Mouse (Mus musculus): ENCODE measurements around the gene Shcbp1l. TPM values are rescaled to one million over a fixed set of nuclear protein-coding genes. Genes with fewer than 3 reads are reported as not detected.
"Not testable (repeated sequence)": the region's sequence is repeated elsewhere in the genome, so short reads cannot be mapped to it uniquely, and the experiment has no call there.

Gene Shcbp1l
- polyA plus RNA-seq, 1 experiment from 2014 or later: 0.21 TPM

- H3K4me2 ChIP-seq (replicated peaks; ENCODE audit: low read depth, low read length): no peak overlapping the region
- no peak overlapping the region for H3K9ac ChIP-seq (replicated peaks; ENCODE audit: low read length)
- peak; percentile 93 for ATAC-seq (ENCODE audit: low FRiP score, low TSS enrichment)
- 1% methylated on average over 7 of the region's 7 CpGs for WGBS
- H3K9me3 ChIP-seq (ENCODE audit: low read length): no peaks in the 10 kb centered on the region
- no peak overlapping the region for H3K27ac ChIP-seq (ENCODE audit: low read length)
- H3K4me3 ChIP-seq (ENCODE audit: low read length): no peak overlapping the region
- no peaks in the 10 kb centered on the region for H3K4me1 ChIP-seq (ENCODE audit: insufficient read depth, low read length)
- no peaks in the 10 kb centered on the region for H3K27me3 ChIP-seq (ENCODE audit: insufficient read depth, low read length)
- no peaks in the 10 kb centered on the region for H3K36me3 ChIP-seq (ENCODE audit: insufficient read depth, low read length)
Observed at GRCm38 (mm10) chr1:153401765-153402164, 23.2 kb upstream of the Shcbp1l start.

- not testable (repeated sequence) for H3K9me3 ChIP-seq (ENCODE audit: low read length); H3K27me3 ChIP-seq (ENCODE audit: insufficient read depth, low read length); H3K9ac ChIP-seq (replicated peaks; ENCODE audit: low read length); H3K27ac ChIP-seq (ENCODE audit: low read length); H3K4me1 ChIP-seq (ENCODE audit: insufficient read depth, low read length); H3K4me3 ChIP-seq (ENCODE audit: low read length); H3K4me2 ChIP-seq (replicated peaks; ENCODE audit: low read depth, low read length); H3K36me3 ChIP-seq (ENCODE audit: insufficient read depth, low read length); ATAC-seq (ENCODE audit: low FRiP score, low TSS enrichment)
- WGBS: 84% methylated on average over 11 of the region's 11 CpGs
Observed at GRCm38 (mm10) chr1:153407641-153408040, 17.3 kb upstream of the Shcbp1l start.

- not testable (repeated sequence) for H3K4me2 ChIP-seq (replicated peaks; ENCODE audit: low read depth, low read length); H3K9ac ChIP-seq (replicated peaks; ENCODE audit: low read length); H3K4me1 ChIP-seq (ENCODE audit: insufficient read depth, low read length); H3K27me3 ChIP-seq (ENCODE audit: insufficient read depth, low read length); H3K27ac ChIP-seq (ENCODE audit: low read length); H3K9me3 ChIP-seq (ENCODE audit: low read length); H3K4me3 ChIP-seq (ENCODE audit: low read length); ATAC-seq (ENCODE audit: low FRiP score, low TSS enrichment); H3K36me3 ChIP-seq (ENCODE audit: insufficient read depth, low read length)
- 79% methylated on average over 5 of the region's 5 CpGs for WGBS
Observed at GRCm38 (mm10) chr1:153408296-153408695, 16.7 kb upstream of the Shcbp1l start.

GRCm38 (mm10) chr1:153410915-153411314 is 14.0 kb upstream of the Shcbp1l start:
- H3K4me3 ChIP-seq (ENCODE audit: low read length); H3K4me2 ChIP-seq (replicated peaks; ENCODE audit: low read depth, low read length); ATAC-seq (ENCODE audit: low FRiP score, low TSS enrichment); H3K36me3 ChIP-seq (ENCODE audit: insufficient read depth, low read length); H3K9me3 ChIP-seq (ENCODE audit: low read length); H3K27ac ChIP-seq (ENCODE audit: low read length); H3K4me1 ChIP-seq (ENCODE audit: insufficient read depth, low read length); H3K27me3 ChIP-seq (ENCODE audit: insufficient read depth, low read length); H3K9ac ChIP-seq (replicated peaks; ENCODE audit: low read length): not testable (repeated sequence)
- 100% methylated on average over 1 of the region's 4 CpGs for WGBS

GRCm38 (mm10) chr1:153411723-153412122 is 13.2 kb upstream of the Shcbp1l start:
- no peaks in the 10 kb centered on the region for H3K27me3 ChIP-seq (ENCODE audit: insufficient read depth, low read length)
- no peak overlapping the region for H3K4me3 ChIP-seq (ENCODE audit: low read length)
- no peak for ATAC-seq (ENCODE audit: low FRiP score, low TSS enrichment)
- no peaks in the 10 kb centered on the region for H3K36me3 ChIP-seq (ENCODE audit: insufficient read depth, low read length)
- 83% methylated on average over 6 of the region's 6 CpGs for WGBS
- no peaks in the 10 kb centered on the region for H3K9me3 ChIP-seq (ENCODE audit: low read length)
- no peak overlapping the region for H3K27ac ChIP-seq (ENCODE audit: low read length)
- no peaks in the 10 kb centered on the region for H3K4me1 ChIP-seq (ENCODE audit: insufficient read depth, low read length)
- no peak overlapping the region for H3K9ac ChIP-seq (replicated peaks; ENCODE audit: low read length)
- no peak overlapping the region for H3K4me2 ChIP-seq (replicated peaks; ENCODE audit: low read depth, low read length)

GRCm38 (mm10) chr1:153412663-153413396 is 12.1 kb upstream of the Shcbp1l start:
- not testable (repeated sequence) for H3K4me1 ChIP-seq (ENCODE audit: insufficient read depth, low read length); H3K9ac ChIP-seq (replicated peaks; ENCODE audit: low read length); H3K27me3 ChIP-seq (ENCODE audit: insufficient read depth, low read length); H3K36me3 ChIP-seq (ENCODE audit: insufficient read depth, low read length); ATAC-seq (ENCODE audit: low FRiP score, low TSS enrichment); H3K4me2 ChIP-seq (replicated peaks; ENCODE audit: low read depth, low read length); H3K4me3 ChIP-seq (ENCODE audit: low read length); H3K9me3 ChIP-seq (ENCODE audit: low read length); H3K27ac ChIP-seq (ENCODE audit: low read length)
- 87% methylated on average over 2 of the region's 4 CpGs for WGBS

GRCm38 (mm10) chr1:153413397-153414020 is 11.5 kb upstream of the Shcbp1l start:
- not testable (repeated sequence) for H3K36me3 ChIP-seq (ENCODE audit: insufficient read depth, low read length); H3K4me1 ChIP-seq (ENCODE audit: insufficient read depth, low read length)
- 86% methylated on average over 13 of the region's 13 CpGs for WGBS

GRCm38 (mm10) chr1:153414114-153414723 is 10.7 kb upstream of the Shcbp1l start:
- not testable (repeated sequence) for H3K9ac ChIP-seq (replicated peaks; ENCODE audit: low read length); H3K27me3 ChIP-seq (ENCODE audit: insufficient read depth, low read length); H3K4me3 ChIP-seq (ENCODE audit: low read length); H3K4me2 ChIP-seq (replicated peaks; ENCODE audit: low read depth, low read length); ATAC-seq (ENCODE audit: low FRiP score, low TSS enrichment); H3K36me3 ChIP-seq (ENCODE audit: insufficient read depth, low read length); H3K27ac ChIP-seq (ENCODE audit: low read length); H3K4me1 ChIP-seq (ENCODE audit: insufficient read depth, low read length); H3K9me3 ChIP-seq (ENCODE audit: low read length)
- WGBS: 90% methylated on average over 24 of the region's 24 CpGs

More at GRCm38 (mm10) chr1:153413397-153414020, 11.5 kb upstream of the Shcbp1l start:
- H3K27ac ChIP-seq (ENCODE audit: low read length); H3K4me2 ChIP-seq (replicated peaks; ENCODE audit: low read depth, low read length); H3K9ac ChIP-seq (replicated peaks; ENCODE audit: low read length); H3K4me3 ChIP-seq (ENCODE audit: low read length); H3K9me3 ChIP-seq (ENCODE audit: low read length); H3K27me3 ChIP-seq (ENCODE audit: insufficient read depth, low read length); ATAC-seq (ENCODE audit: low FRiP score, low TSS enrichment): not testable (repeated sequence)

- H3K27me3 ChIP-seq (ENCODE audit: insufficient read depth, low read length): no peaks in the 10 kb centered on the region
- no peaks in the 10 kb centered on the region for H3K36me3 ChIP-seq (ENCODE audit: insufficient read depth, low read length)
- H3K4me1 ChIP-seq (ENCODE audit: insufficient read depth, low read length): no peaks in the 10 kb centered on the region
- no peaks in the 10 kb centered on the region for H3K9me3 ChIP-seq (ENCODE audit: low read length)
- H3K4me2 ChIP-seq (replicated peaks; ENCODE audit: low read depth, low read length): no peak overlapping the region
- no peak overlapping the region for H3K4me3 ChIP-seq (ENCODE audit: low read length)
- no peak overlapping the region for H3K27ac ChIP-seq (ENCODE audit: low read length)
- 87% methylated on average over 4 of the region's 4 CpGs for WGBS
- ATAC-seq (ENCODE audit: low FRiP score, low TSS enrichment): no peak
- H3K9ac ChIP-seq (replicated peaks; ENCODE audit: low read length): no peak overlapping the region
Observed at GRCm38 (mm10) chr1:153414962-153415361, 10.0 kb upstream of the Shcbp1l start.

- not testable (repeated sequence) for ATAC-seq (ENCODE audit: low FRiP score, low TSS enrichment); H3K27me3 ChIP-seq (ENCODE audit: insufficient read depth, low read length); H3K36me3 ChIP-seq (ENCODE audit: insufficient read depth, low read length); H3K4me3 ChIP-seq (ENCODE audit: low read length); H3K4me2 ChIP-seq (replicated peaks; ENCODE audit: low read depth, low read length); H3K27ac ChIP-seq (ENCODE audit: low read length); H3K9ac ChIP-seq (replicated peaks; ENCODE audit: low read length); H3K4me1 ChIP-seq (ENCODE audit: insufficient read depth, low read length); H3K9me3 ChIP-seq (ENCODE audit: low read length)
- 59% methylated on average over 2 of the region's 5 CpGs for WGBS
Observed at GRCm38 (mm10) chr1:153415742-153416141, 9.2 kb upstream of the Shcbp1l start.
